Mouse (Mus musculus) forebrain, embryonic 10.5 days (tissue): ENCODE measurements around the gene Anapc13. TPM values are rescaled to one million over a fixed set of nuclear protein-coding genes. Genes with fewer than 3 reads are reported as not detected.

Experiments
- DNase-seq: peaks from one replicate; pipeline ENCODE4 v3.0.0-alpha.2; 2017; ENCODE audit warnings: low spot score; ENCODE audit errors: extremely low spot score
- H3K27ac ChIP-seq: fragments of 300-500 bp; sonication (generic); 2 replicates; pipeline ENCODE4 v1.5.1; 2016; ENCODE audit warnings: mild to moderate bottlenecking
- H3K27me3 ChIP-seq: fragments of 300-500 bp; sonication (generic); 2 replicates; pipeline ENCODE4 v1.6.1; 2016; ENCODE audit warnings: mild to moderate bottlenecking; ENCODE audit not compliant: poor library complexity, severe bottlenecking
- H3K36me3 ChIP-seq: fragments of 300-500 bp; sonication (generic); replicated peaks from 2 replicates; pipeline ENCODE4 v1.6.1; 2016; ENCODE audit warnings: mild to moderate bottlenecking, moderate library complexity
- H3K4me1 ChIP-seq: fragments of 300-500 bp; sonication (generic); 2 replicates; pipeline ENCODE4 v1.6.1; 2016
- H3K4me3 ChIP-seq: fragments of 300-500 bp; sonication (generic); 2 replicates; pipeline ENCODE4 v1.5.1; 2016; ENCODE audit warnings: mild to moderate bottlenecking, moderate library complexity
- H3K9me3 ChIP-seq: fragments of 300-500 bp; sonication (generic); 2 replicates; pipeline ENCODE4 v1.6.1; 2016; ENCODE audit warnings: mild to moderate bottlenecking, moderate library complexity
- WGBS: fragments of 180-500 bp; shearing (Covaris S2); methylation state at CpG from one replicate; pipeline ENCODE4 v1.1.7; 2016; 5-methylcytosine and 5-hydroxymethylcytosine counted together
- polyA plus RNA-seq: library from polyadenylated mRNA; unstranded; fragments of >200 nt; fragmentation: Nextera tagmentation; extraction: Ambion mirVana; gene quantifications from 2 replicates; pipeline ENCODE4 v1.2.1, GENCODE M21; 2016

Anapc13 gene
- polyA plus RNA-seq, 1 experiment from 2014 or later: 163 TPM

DNA sequence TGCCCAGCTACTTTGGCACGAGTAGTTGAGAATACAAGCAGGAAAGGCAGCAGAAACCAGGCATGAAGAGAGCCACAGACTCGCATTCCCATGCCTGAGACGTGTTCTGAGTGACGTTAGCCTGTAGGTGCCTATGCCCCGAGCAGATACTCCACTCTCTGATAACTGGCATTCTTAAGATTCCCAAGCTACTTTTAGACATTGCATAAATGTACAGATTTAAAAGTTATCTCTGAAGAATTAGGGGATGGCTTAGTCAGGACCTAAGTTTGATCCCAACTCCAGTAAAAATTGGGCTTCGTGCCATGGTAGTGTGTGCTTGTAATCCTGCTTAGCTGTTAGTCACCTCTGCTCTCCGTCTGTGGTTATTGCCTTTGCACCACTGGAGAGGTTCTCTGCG is 8.4 kb downstream of the Anapc13 start:
- Histone ChIP-seq H3K27me3 (no peaks in the 10 kb centered on the region), H3K9me3 (no peaks in the 10 kb centered on the region), H3K36me3 (peaks cover 28% of the 10 kb centered on the region), H3K4me3 (no peak overlapping the region), H3K4me1 (peaks cover 24% of the 10 kb centered on the region), H3K27ac (no peak overlapping the region)
- no peak for DNase-seq
- 92% methylated on average over 8 of the region's 8 CpGs for WGBS

DNA sequence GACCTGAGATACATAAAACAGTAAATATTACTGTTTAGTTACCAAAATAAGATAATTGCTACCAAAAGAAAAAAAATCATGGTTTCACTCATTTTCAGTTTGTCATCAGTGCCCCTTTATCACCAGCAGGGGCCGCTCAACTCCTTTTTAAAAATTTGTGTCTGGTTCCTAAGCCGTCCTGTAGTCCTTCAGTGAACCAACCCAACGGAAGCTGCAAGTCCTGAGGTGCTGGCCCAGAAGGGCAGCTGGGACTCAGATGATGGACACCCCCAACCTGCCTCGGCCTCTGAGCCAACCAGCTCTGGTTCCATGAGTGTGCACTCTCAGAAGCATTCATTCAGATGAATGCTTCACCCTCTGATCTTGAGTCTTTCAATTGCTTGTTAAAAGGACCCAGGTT is 10.5 kb downstream of the Anapc13 start:
- Histone ChIP-seq H3K27ac (peak overlapping the region; percentile 69), H3K4me3 (no peak overlapping the region), H3K4me1 (peaks cover 24% of the 10 kb centered on the region), H3K9me3 (peaks cover 3% of the 10 kb centered on the region; the same call in 1 of the 2 replicates), H3K36me3 (peaks cover 18% of the 10 kb centered on the region), H3K27me3 (no peaks in the 10 kb centered on the region)
- peak; percentile 62 for DNase-seq
- WGBS: 4% methylated on average over 4 of the region's 4 CpGs

DNA sequence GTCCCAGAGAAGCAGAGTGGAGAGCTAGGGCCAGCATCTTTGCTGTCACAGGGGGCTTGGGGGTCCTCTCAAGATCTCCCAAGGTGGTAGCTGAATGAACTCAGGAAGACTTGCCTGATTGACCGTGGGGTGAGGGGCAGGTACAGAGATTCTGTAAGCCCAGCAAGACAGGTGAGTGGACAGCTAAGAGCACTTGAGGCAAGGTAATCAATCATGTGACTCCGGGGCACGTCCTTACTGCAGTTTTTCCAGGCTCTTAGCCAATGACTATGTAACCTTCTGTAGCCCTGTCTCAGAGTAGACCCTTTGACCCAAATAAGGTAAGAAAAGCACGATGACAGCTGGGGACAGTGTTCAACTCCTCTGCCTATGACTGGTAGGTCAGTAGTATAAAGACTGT is 11.0 kb downstream of the Anapc13 start:
- no peak for DNase-seq
- Histone ChIP-seq H3K4me3 (no peak overlapping the region), H3K36me3 (peaks cover 16% of the 10 kb centered on the region), H3K4me1 (peaks cover 26% of the 10 kb centered on the region), H3K27me3 (no peaks in the 10 kb centered on the region), H3K27ac (peak overlapping the region; percentile 69), H3K9me3 (peaks cover 3% of the 10 kb centered on the region; the same call in 1 of the 2 replicates)
- 88% methylated on average over 4 of the region's 4 CpGs for WGBS

DNA sequence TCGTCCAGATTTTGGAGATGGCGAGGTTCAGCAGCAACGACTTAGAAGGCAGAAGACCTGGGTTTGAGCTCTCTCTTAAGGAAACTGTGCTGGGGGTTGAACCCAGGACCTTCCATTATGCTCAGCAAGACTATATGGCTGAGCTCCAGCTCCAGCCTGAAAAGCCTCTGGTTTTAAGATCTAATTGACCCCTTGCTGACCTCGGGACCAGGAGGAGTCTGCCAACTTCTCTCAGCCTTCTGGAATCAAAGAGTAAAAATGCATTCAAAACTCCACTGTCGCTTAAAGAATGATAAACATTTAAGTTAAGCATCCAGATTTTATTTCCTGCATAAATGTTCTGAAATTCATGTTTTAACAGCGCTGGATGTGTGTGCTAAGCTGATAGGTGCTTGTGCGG is 12.9 kb downstream of the Anapc13 start:
- 76% methylated on average over 7 of the region's 7 CpGs for WGBS
- H3K27ac ChIP-seq: 0 out of 2 replicates have a peak overlapping the region, but pooled peaks have one; percentile 35
- H3K9me3 ChIP-seq: peaks cover 3% of the 10 kb centered on the region; the same call in 1 of the 2 replicates
- peaks cover 42% of the 10 kb centered on the region for H3K4me1 ChIP-seq
- H3K4me3 ChIP-seq: no peak overlapping the region
- no peaks in the 10 kb centered on the region for H3K27me3 ChIP-seq
- no peak for DNase-seq
- peaks cover 11% of the 10 kb centered on the region for H3K36me3 ChIP-seq

DNA sequence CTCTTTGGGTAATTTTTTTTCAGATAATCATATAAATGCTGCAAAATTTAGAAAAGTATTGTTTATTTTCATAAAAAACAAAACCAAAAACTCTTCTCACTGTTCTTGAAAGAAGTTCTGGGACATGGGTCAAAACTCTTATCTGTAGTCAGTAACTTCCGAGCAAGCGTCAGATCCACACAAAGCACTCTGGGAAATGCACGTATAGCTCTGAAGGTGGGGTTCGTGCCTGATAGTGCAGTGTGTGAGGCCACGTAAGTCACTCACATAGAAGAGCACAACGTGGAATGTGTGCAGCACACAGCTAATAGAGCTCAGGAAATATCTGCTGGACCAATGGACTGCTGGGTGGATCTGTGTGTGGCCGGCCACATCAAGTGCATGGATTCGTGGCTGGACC is 13.4 kb downstream of the Anapc13 start:
- Histone ChIP-seq H3K27ac (0 out of 2 replicates have a peak overlapping the region, but pooled peaks have one; percentile 21), H3K27me3 (no peaks in the 10 kb centered on the region), H3K36me3 (peaks cover 5% of the 10 kb centered on the region; the same call in 1 of the 2 replicates), H3K4me3 (no peak overlapping the region), H3K9me3 (peaks cover 3% of the 10 kb centered on the region; the same call in 1 of the 2 replicates), H3K4me1 (peaks cover 48% of the 10 kb centered on the region)
- 91% methylated on average over 8 of the region's 8 CpGs for WGBS
- DNase-seq: no peak

DNA sequence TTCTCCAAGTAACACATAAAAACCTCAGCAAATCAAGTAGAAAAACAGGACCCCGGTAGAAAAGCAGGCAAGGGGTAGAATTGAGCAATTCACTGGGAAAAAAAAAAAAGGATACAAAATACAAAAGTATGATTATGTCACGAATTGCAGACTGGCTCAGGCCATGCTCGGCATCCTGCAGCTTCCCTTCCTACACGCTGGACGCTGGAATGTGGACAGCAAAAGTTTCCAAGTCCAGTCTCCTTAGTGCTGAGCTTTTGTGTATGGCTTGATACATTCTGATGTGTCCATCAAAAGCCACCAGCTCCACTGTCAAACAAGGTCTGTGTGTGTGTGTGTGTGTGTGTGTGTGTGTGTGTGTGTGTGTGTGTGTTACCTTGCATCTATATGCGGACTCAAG is 15.4 kb downstream of the Anapc13 start:
- Histone ChIP-seq H3K4me1 (peaks cover 62% of the 10 kb centered on the region), H3K9me3 (peaks cover 3% of the 10 kb centered on the region; the same call in 1 of the 2 replicates), H3K27me3 (no peaks in the 10 kb centered on the region), H3K36me3 (no peaks in the 10 kb centered on the region), H3K4me3 (no peak overlapping the region), H3K27ac (no peak overlapping the region)
- WGBS: 93% methylated on average over 6 of the region's 6 CpGs
- no peak for DNase-seq

DNA sequence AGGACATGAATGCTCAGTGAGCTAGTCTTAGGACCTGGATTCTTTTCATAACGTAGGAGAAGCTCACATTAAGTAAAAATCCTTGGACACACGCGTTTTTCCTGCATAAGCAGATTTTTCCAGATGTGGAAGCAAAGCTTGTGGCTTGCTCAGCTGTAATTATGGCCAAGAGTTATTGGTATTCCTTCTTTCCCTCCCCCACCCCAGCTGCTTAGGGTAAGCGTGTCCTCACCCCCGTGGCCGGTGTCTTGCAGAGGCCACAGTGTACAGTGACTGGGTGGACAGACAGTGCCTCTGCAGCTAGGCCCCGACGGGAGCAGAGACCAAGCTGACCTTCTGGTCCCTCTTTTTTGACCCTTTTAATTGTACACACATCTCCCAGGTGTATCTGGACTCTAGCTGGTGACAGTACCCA is 17.0 kb downstream of the Anapc13 start:
- Histone ChIP-seq H3K36me3 (no peaks in the 10 kb centered on the region), H3K4me3 (no peak overlapping the region), H3K4me1 (peaks cover 47% of the 10 kb centered on the region), H3K27ac (peak overlapping the region; percentile 87), H3K27me3 (no peaks in the 10 kb centered on the region), H3K9me3 (peaks cover 3% of the 10 kb centered on the region; the same call in 1 of the 2 replicates)
- no peak for DNase-seq
- WGBS: 51% methylated on average over 8 of the region's 8 CpGs

DNA sequence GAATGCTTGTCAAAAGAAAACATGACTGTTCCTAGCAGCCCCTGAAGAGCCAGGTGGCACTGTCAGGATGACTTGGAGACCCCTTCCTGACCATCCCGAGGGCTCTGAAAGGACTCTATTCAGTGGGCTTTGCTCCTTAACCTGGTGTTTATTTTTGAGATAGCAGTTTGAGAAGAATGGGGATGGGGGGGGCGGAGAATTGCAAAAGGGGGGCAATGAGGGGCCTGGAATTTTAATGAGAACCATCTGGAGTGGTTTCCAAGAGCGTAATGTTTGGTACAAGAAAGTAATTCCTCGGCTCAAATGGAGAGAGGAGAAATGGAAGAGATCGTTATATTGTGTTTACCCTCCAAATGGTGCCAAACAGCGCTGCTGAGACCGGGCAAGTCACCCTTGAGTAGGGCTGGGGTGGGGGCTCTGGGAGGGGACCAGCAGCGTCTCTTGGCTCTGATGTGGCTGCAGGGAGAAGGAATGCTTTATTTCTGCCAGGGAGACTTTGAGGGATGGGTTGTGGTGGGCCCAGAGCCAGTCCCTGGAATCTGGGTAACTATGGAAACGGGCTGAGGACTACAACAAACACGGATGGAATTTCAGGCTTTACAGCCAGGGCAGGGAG is 17.5 kb downstream of the Anapc13 start:
- DNase-seq: peak; percentile 73
- peak overlapping the region; percentile 87 for H3K27ac ChIP-seq
- no peaks in the 10 kb centered on the region for H3K27me3 ChIP-seq
- peaks cover 3% of the 10 kb centered on the region; the same call in 1 of the 2 replicates for H3K9me3 ChIP-seq
- no peaks in the 10 kb centered on the region for H3K36me3 ChIP-seq
- peaks cover 46% of the 10 kb centered on the region for H3K4me1 ChIP-seq
- 13% methylated on average over 10 of the region's 10 CpGs for WGBS
- peak overlapping the region; percentile 38 for H3K4me3 ChIP-seq

DNA sequence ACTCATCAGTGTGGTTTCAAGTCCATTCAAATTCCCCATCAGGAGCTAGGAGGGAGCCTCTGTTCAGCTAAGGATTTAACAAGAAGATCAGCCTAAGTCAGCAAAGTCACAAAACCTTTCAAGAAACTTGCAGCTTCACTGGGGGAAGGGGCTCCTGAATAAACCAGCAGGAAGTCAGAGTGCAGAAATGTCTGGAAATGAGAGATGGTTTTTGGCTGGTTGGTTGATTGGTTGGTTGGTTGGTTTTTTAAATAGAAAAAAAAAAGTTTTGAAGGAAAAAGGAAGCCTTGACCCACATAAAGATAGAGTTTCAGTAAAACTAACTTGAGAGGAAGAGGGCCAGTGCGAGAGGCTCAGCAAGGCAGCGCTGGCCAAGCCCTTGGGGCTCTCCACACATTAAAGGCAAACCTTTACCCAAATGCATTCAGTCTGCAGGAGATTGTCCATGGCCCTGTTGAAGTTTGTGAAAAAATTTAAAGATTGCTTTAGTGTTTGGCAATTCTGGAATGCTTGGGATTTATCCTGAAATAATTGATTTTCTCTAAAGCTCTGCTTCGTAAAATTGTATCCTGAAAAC is 19.1 kb downstream of the Anapc13 start:
- no peak overlapping the region for H3K4me3 ChIP-seq
- H3K27ac ChIP-seq: peak overlapping the region; percentile 87
- peak; percentile 15 for DNase-seq
- WGBS: 64% methylated on average over 3 of the region's 3 CpGs
- H3K36me3 ChIP-seq: no peaks in the 10 kb centered on the region
- peaks cover under 1% of the 10 kb centered on the region; the same call in 1 of the 2 replicates for H3K9me3 ChIP-seq
- H3K4me1 ChIP-seq: peaks cover 50% of the 10 kb centered on the region
- H3K27me3 ChIP-seq: no peaks in the 10 kb centered on the region

DNA sequence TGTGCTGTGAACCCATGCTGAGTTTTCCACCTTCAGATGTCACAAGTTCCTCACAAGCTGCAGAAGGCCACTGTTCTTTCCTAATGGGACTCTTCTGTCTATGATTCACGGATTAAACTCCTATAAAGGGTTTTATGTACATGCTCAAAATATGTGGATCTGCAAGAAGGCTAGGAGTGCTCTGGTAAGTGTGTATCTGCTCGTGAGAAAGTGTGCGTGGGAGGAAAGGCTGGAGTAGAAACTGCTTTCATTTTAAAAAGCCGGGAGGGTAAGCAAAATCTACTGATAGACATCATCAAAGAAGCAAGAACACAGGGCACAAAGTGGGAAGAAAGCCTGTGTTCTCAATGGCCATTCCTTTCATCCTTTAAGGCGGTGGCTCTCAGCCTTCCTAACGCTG is 20.9 kb downstream of the Anapc13 start:
- WGBS: 91% methylated on average over 6 of the region's 6 CpGs
- Histone ChIP-seq H3K9me3 (no peaks in the 10 kb centered on the region), H3K4me1 (peaks cover 59% of the 10 kb centered on the region), H3K4me3 (no peak overlapping the region), H3K36me3 (no peaks in the 10 kb centered on the region), H3K27me3 (no peaks in the 10 kb centered on the region), H3K27ac (no peak overlapping the region)
- DNase-seq: no peak

DNA sequence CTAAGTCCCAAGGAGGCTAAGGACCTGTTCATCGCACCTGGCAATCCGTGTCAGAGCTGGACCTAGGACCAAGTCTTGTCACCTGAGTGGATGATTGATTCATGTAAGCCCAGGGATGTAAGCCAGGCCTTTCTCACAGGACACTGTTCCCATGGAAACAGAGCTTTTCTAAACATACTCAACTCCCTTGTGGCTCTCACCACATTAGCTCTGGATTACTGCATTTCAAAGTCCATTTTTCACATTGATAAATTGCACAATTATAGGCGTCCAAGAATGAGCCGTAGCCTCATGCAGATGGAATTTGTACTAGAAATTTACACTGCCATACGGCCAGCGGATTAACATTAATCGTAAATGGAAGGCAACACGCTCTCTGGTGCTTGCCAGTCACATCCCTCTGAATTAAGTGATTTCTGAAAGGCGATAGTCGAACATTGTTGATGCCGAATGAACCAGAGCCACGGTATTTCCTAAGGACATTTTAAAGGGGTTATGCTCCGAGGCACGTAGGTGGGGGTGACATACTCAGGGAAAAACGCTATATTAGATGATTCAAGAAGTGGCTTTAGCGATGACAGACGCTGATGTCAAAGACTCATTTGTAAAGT is 23.9 kb downstream of the Anapc13 start:
- WGBS: 80% methylated on average over 17 of the region's 17 CpGs
- Histone ChIP-seq H3K36me3 (no peaks in the 10 kb centered on the region), H3K4me1 (peaks cover 32% of the 10 kb centered on the region), H3K9me3 (no peaks in the 10 kb centered on the region; the same call in 1 of the 2 replicates), H3K27ac (no peak overlapping the region; the same call in 1 of the 2 replicates), H3K4me3 (no peak overlapping the region), H3K27me3 (no peaks in the 10 kb centered on the region)
- DNase-seq: peak; percentile 14

DNA sequence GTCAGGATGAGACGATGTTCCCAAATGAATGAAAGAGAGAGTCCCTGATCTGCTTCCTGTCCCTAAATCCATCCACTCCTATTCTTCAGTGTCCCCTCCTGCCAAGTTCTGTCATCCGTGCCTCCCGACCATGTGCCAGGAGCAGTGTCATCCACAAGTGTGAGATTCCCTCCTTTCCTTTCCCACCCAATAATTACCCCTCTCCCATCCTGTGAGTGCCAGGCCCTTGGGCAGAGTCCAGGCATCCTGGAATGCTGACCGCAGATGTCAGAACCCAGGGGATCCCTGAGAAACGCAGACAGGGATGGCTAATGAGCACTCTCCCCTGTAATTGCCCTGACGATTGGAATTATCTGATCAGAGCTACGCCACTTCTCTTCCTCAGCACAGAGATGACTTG is 24.5 kb downstream of the Anapc13 start:
- H3K27me3 ChIP-seq: no peaks in the 10 kb centered on the region
- H3K4me3 ChIP-seq: no peak overlapping the region
- no peaks in the 10 kb centered on the region; the same call in 1 of the 2 replicates for H3K9me3 ChIP-seq
- H3K27ac ChIP-seq: peak overlapping the region; percentile 20; the same call in 1 of the 2 replicates
- 57% methylated on average over 7 of the region's 7 CpGs for WGBS
- H3K4me1 ChIP-seq: peaks cover 26% of the 10 kb centered on the region
- H3K36me3 ChIP-seq: no peaks in the 10 kb centered on the region
- no peak for DNase-seq

DNA sequence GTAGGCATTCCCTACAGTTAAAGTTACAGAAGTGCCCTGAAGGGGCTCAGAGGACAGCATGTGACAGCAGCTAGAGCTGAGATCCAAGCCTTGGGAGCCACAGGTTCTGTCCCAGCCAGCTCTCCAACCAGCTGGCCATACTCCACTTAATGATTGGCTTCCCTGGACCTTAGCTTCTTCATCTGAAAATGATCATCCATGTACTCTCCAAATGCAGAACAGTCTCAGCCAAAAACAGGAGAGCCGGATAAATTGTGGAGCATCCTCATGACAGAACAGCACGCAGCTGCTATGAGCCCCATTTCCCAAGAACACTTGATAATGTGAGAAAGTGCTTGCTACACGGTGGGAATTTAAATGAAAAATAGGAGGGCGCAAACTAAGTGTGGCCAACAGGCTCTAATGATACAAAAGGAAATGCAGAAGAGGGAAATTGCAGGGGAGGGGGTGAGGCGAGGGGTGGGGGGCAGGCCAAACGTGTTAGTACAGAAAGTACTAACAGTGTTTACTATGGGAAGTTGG is 25.2 kb downstream of the Anapc13 start:
- Histone ChIP-seq H3K9me3 (no peaks in the 10 kb centered on the region; the same call in 1 of the 2 replicates), H3K27me3 (no peaks in the 10 kb centered on the region), H3K36me3 (no peaks in the 10 kb centered on the region), H3K27ac (no peak overlapping the region), H3K4me3 (no peak overlapping the region), H3K4me1 (peaks cover 24% of the 10 kb centered on the region)
- no peak for DNase-seq
- 77% methylated on average over 6 of the region's 6 CpGs for WGBS
